Mouse (Mus musculus) bone marrow, adult 2 months (tissue): ENCODE measurements around the gene Vstm5. TPM values are rescaled to one million over a fixed set of nuclear protein-coding genes. Genes with fewer than 3 reads are reported as not detected.
"Not testable (repeated sequence)": the region's sequence is repeated elsewhere in the genome, so short reads cannot be mapped to it uniquely, and the experiment has no call there.

Experiments used
- H3K27ac ChIP-seq: fragments of 200-500 bp; 2 replicates; pipeline ENCODE4 v1.5.1; 2012; ENCODE audit warnings: low read depth, mild to moderate bottlenecking, control low read depth, inconsistent platforms, low read length; ENCODE audit not compliant: control insufficient read depth, poor library complexity, insufficient read depth
- H3K4me1 ChIP-seq: fragments of 200-500 bp; 2 replicates; pipeline ENCODE4 v1.6.1; 2011; ENCODE audit warnings: low read length; ENCODE audit not compliant: control insufficient read depth, insufficient read depth
- H3K4me3 ChIP-seq: fragments of 200-500 bp; replicated peaks from 2 replicates; pipeline ENCODE3; 2011; ENCODE audit warnings: mild to moderate bottlenecking, low read depth, low read length, control low read depth; ENCODE audit not compliant: control insufficient read depth
- CTCF ChIP-seq: fragments of 200-500 bp; IDR thresholded peaks from 2 replicates; pipeline ENCODE4 v1.5.1; 2011; ENCODE audit warnings: low read length, control low read depth; ENCODE audit not compliant: control insufficient read depth, insufficient read depth
- POLR2A ChIP-seq: fragments of 200-500 bp; IDR thresholded peaks from 2 replicates; pipeline ENCODE4 v1.6.1; 2011; ENCODE audit warnings: low read depth, mild to moderate bottlenecking, control low read depth, low read length, borderline replicate concordance; ENCODE audit not compliant: control insufficient read depth
- WGBS: fragments of 180-500 bp; shearing (Covaris S2); methylation state at CpG from one replicate; pipeline ENCODE4 v1.1.7; 2018; 5-methylcytosine and 5-hydroxymethylcytosine counted together
- polyA plus RNA-seq: library from polyadenylated mRNA; stranded (reverse); fragments of >200 nt; gene quantifications from 2 replicates; pipeline ENCODE4 v1.2.4, GENCODE M21; 2011; ENCODE audit warnings: low replicate concordance; ENCODE audit not compliant: missing spikeins, insufficient read depth, insufficient read length

Vstm5 gene
- polyA plus RNA-seq, 1 experiment = not detected

DNA sequence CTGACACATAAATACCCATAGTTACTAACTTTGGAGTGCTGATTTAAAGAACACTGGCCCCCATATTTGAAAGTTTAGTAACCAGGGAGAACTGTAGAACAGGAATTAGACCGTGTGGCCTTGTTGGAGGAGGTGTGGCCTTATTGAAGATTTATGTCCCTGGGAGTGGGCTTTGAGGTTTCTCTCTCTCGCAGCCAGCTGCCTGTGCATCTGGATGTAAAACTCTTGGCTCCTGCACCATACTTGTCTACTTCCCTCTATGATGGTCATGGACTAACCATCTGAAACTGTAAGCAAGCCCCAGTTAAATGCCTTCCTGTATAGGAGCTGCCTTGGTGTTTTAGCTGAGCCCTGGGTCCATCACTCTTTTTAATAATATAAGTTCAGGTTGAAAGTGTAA, 59.6 kb downstream of the Vstm5 start:
- Histone ChIP-seq H3K4me3 (no peak overlapping the region), H3K27ac (no peak overlapping the region), H3K4me1 (no peaks in the 10 kb centered on the region; the same call in 1 of the 2 replicates)
- TF ChIP-seq POLR2A = no peak
- TF ChIP-seq CTCF = no peak
- 11% methylated on average over 2 of the region's 2 CpGs for WGBS

DNA sequence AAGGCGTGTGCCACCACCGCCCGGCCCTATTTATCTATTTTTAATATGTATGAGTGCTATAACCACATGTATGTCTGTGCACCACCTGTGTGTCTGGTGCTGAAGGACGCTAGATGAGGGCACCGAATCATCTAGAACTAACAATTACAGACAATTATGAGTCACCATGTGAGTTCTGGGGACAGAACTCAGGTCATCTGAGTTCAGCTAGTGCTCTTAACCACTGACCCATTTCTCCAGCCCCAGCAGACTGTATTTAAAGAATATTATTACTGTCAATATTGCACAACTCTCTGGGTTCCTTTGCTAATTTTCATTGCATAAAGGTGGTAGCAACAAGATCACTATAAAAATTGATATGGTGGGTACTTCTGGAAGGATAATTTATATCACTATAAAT, 61.2 kb downstream of the Vstm5 start:
- TF ChIP-seq POLR2A = no peak
- Histone ChIP-seq H3K27ac (no peak overlapping the region), H3K4me3 (no peak overlapping the region), H3K4me1 (no peaks in the 10 kb centered on the region; the same call in 1 of the 2 replicates)
- WGBS = 64% methylated on average over 5 of the region's 5 CpGs

DNA sequence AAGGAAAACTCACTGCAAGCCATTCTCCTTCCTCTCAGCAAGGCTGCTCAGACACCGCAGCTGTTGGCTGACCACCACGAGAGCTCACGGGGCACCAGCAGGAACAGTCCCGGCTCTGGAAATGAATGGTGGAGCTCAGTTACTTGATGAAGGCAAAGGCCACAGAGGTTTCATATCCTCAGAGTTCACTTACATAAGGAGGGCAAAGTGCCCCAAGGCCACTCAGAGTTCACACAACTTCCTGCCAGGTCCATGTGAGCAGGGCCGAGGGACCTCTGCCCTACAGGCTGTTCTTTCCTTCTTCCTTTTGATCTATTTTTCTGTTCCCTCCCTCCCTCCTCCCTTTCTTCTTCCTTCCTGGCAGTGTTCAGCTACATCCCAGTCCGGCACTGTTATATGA, 62.6 kb downstream of the Vstm5 start:
- H3K4me1 ChIP-seq = peaks cover 1% of the 10 kb centered on the region; the same call in 1 of the 2 replicates
- 13% methylated on average over 6 of the region's 6 CpGs for whole genome bisulfite sequencing

DNA sequence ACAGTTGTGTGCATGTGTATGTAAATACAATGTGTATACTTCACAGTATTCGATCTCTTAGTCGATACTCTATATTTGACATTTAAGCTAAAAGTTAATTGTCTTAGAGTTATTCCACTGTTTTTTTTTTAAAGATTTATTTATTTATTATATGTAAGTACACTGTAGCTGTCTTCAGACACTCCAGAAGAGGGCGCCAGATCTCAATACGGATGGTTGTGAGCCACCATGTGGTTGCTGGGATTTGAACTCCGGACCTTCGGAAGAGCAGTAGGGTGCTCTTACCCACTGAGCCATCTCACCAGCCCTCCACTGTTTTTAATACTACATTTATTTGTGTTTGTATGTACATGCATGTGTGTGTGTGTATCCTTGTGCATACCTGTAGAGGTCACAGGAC, 63.2 kb downstream of the Vstm5 start:
- not testable (repeated sequence) for H3K4me3 ChIP-seq, H3K4me1 ChIP-seq, H3K27ac ChIP-seq
- WGBS = 76% methylated on average over 6 of the region's 6 CpGs

More for the DNA sequence above, 62.6 kb downstream of the Vstm5 start:
- peak overlapping the region; percentile 16; the same call in 1 of the 2 replicates for H3K27ac ChIP-seq
- TF ChIP-seq CTCF = no peak
- TF ChIP-seq POLR2A = no peak
- H3K4me3 ChIP-seq = no peak overlapping the region

DNA sequence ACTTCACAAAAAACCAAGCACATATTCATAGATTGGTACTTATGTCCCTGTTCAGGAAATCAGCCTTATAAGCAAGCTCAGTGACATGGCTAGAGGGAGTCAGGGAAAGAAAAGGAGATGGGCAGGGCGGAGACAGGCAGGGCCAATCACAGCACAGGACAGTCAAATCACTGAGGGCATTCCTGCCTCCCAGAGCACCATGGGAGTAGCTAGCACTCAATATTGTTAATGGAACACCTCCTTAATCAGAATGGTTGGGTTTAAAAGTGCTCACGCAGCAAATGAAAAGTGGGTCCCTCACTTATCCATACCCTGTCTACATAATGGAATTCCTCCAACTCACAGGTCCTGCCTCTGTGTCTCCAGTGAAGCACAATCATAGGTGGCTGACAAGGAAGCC, 64.0 kb downstream of the Vstm5 start:
- Histone ChIP-seq H3K4me3 (no peak overlapping the region), H3K27ac (no peak overlapping the region), H3K4me1 (peaks cover 1% of the 10 kb centered on the region; the same call in 1 of the 2 replicates)
- WGBS = 83% methylated on average over 2 of the region's 2 CpGs
- TF ChIP-seq CTCF (no peak), POLR2A (no peak)

DNA sequence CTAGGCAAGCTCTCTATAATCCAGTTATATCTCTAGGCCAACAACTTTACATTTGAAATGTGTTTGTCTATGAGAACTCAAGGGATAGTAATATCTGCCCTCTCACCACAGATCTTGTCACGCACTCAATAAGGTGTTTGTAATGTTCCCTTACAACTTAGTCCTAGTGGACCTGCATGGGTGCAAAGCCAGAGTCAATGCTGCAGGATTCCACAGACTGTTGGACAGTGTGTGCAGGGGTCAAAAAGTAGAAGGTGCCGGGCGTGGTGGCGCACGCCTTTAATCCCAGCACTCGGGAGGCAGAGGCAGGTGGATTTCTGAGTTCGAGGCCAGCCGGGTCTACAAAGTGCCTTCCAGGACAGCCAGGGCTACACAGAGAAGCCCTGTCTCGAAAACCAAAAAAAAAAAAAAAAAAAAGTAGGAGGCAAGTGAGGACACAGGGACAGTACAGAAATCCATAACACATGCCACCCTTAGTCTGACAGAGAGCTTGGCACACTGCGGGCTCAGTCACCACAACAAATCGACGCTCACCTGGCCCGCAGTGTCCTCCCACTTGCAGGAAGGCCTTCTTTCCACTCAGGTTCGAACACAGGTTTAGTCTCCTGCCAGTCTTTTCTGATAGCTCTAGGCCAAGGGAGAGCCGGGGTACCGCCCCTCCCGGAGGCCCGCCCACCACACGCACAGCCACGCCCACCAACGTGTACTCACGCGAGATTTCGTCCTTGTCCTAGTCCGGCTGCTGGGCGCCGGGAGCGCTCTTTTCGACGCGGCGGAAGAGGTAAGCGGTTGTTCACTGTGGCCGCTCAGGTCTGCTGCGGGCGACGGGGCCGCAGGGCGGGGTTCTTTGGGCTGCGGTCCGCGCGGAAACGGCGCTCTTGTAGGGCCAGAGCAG, 66.9 kb downstream of the Vstm5 start, which contains the start of gene Taf1d:
Gene Taf1d (plus strand): TSS at position 712 of the 895 bp plus-strand sequence.
- Histone ChIP-seq H3K27ac (peak within 1 kb of the TSS; percentile 87), H3K4me3 (peak within 1 kb of the TSS; percentile 89), H3K4me1 (peaks cover 1% of the 10 kb centered on the region; the same call in 1 of the 2 replicates)
- WGBS = 6% methylated on average over 45 of the region's 45 CpGs
- TF ChIP-seq CTCF (no peak), POLR2A (peak; percentile 87; the same call in 1 of the 2 replicates)

DNA sequence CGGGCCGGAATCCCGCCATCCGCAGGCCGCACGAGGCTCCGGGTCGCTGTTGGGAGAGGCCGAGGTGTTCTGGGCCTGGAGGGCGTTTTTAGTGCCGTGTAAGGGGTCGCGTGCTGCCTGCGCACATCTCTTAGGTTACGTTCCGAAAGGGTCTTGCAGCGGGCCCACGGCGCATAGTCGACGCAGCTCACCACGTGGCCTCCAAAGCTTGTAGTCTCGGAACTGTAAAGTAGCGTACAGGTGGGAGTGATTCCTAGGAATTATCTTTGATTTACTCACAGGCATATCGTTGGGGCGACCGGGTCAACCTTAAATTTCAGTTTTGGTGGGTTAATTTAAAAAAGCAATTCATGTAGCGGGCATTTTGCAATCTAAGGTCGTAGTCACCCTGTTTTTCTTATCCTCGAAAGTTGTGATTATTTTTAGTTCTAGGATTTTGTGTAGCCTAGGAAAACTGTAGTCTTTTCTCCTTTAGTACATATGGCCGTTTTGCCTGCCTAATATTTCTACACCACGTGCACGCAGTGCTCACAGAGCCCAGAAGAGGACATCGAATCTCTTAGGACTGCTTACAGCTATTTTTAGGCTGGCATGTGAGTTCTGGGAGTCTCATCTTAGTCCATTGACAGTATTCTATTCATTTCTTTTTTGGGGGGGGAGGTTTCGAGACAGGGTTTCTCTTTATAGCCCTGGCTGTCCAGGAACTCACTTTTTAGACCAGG, 67.7 kb downstream of the Vstm5 start, which contains the start of gene 4931406C07Rik:
Gene 4931406C07Rik (minus strand): TSS at position 51 of the 722 bp plus-strand sequence.
- TF ChIP-seq POLR2A (no peak; the same call in 1 of the 2 replicates), CTCF (no peak)
- under 1% methylated on average over 35 of the region's 35 CpGs for WGBS
- H3K4me1 ChIP-seq = peaks cover 1% of the 10 kb centered on the region; the same call in 1 of the 2 replicates
- H3K27ac ChIP-seq = peak within 1 kb of the TSS; percentile 87
- peak within 1 kb of the TSS; percentile 89 for H3K4me3 ChIP-seq

DNA sequence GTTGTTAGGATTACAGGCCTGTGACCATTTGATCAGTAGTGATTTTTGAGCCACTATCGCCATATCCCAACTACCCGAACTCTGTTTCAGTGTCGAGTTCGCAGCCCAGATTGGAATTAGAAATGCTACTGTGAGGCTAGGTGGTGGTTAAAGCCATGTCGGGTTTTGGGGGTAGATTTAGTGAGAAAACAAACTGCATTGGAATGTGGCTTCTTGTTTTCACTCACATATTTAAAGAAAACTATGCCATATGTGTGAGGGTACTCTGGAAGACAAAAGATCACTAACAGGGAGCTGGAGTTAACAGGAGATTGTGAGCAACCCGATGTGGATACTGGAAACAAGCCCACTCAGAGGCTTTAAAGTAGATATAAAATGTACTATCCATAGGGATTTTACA, 68.4 kb downstream of the Vstm5 start:
- peak overlapping the region; percentile 30 for H3K4me3 ChIP-seq
- no peak for TF ChIP-seq CTCF
- TF ChIP-seq POLR2A = no peak
- H3K27ac ChIP-seq = no peak overlapping the region
- H3K4me1 ChIP-seq = peaks cover 1% of the 10 kb centered on the region; the same call in 1 of the 2 replicates
- WGBS = 14% methylated on average over 6 of the region's 6 CpGs
